Mouse (Mus musculus): Measurements from ENCODE around the gene Aspdh. TPM values are rescaled to one million over a fixed set of nuclear protein-coding genes. Genes with fewer than 3 reads are reported as not detected.

Aspdh gene
- polyA plus RNA-seq, 1 experiment from 2014 or later, result not detected

GRCm38 (mm10) chr7:44507491-44507890 is 42.3 kb downstream of the Aspdh start:
- in situ Hi-C loops (cut with MboI; ENCODE audit: low pct_unique_long_range_greater_than_20kb), result loop anchor here (5.0 kb wide), 1 partner anchor 45 kb away; the partner anchor contains the start of gene Nr1h2
- ATAC-seq (no peak), DNase-seq (ENCODE audit: low read depth, low spot score) (no peak)
- peaks cover 12% of the 10 kb centered on the region for H3K27me3 ChIP-seq
- POLR2A ChIA-PET, result no interaction called here
- no peak for TF ChIP-seq CTCF (IDR thresholded peaks at IDR 0.05)
- CTCF ChIA-PET, result interaction anchor here (0.8 kb wide), 1 partner anchor 15 kb away, joined by 3 read pairs; no protein-coding TSS in a partner anchor

Other genes with a start within 250 kb of the Aspdh start
- not detected for gene Klk1b5, start 249.4 kb upstream of the Aspdh start, polyA plus RNA-seq (2021)
- gene Klk1, start 240.0 kb upstream of the Aspdh start, polyA plus RNA-seq (2021), result not detected
- not detected for gene Gm36864, start 229.2 kb upstream of the Aspdh start, polyA plus RNA-seq (2021)
- 0.23 TPM for gene 1700028J19Rik, start 218.7 kb upstream of the Aspdh start, polyA plus RNA-seq (2021)
- gene 2410002F23Rik, start 218.7 kb upstream of the Aspdh start, polyA plus RNA-seq (2021), result 32.3 TPM
- gene Acp4, start 208.0 kb upstream of the Aspdh start, polyA plus RNA-seq (2021), result not detected
- not detected for gene Gm15517, start 203.9 kb upstream of the Aspdh start, polyA plus RNA-seq (2021)
- 0.68 TPM for gene Clec11a, start 158.5 kb upstream of the Aspdh start, polyA plus RNA-seq (2021)
- gene Shank1, start 155.1 kb upstream of the Aspdh start, polyA plus RNA-seq (2021), result 1.9 TPM
- 6.4 TPM for gene Syt3, start 81.3 kb upstream of the Aspdh start, polyA plus RNA-seq (2021)
- 0.98 TPM for gene 1700008O03Rik, start 79.6 kb upstream of the Aspdh start, polyA plus RNA-seq (2021)
- gene Lrrc4b, start 36.4 kb upstream of the Aspdh start, polyA plus RNA-seq (2021), result 0.03 TPM
- gene Josd2, start 2.6 kb downstream of the Aspdh start, polyA plus RNA-seq (2021), result 70.4 TPM
- gene Emc10, start 31.1 kb downstream of the Aspdh start, polyA plus RNA-seq (2021), result 249 TPM
- gene Fam71e1, start 31.2 kb downstream of the Aspdh start, polyA plus RNA-seq (2021), result 6.9 TPM
- 0.08 TPM for gene Mybpc2, start 59.3 kb downstream of the Aspdh start, polyA plus RNA-seq (2021)
- 0.14 TPM for gene Spib, start 66.7 kb downstream of the Aspdh start, polyA plus RNA-seq (2021)
- 30.9 TPM for gene Pold1, start 83.5 kb downstream of the Aspdh start, polyA plus RNA-seq (2021)
- 113 TPM for gene Nr1h2, start 88.6 kb downstream of the Aspdh start, polyA plus RNA-seq (2021)
- 2.7 TPM for gene Napsa, start 107.0 kb downstream of the Aspdh start, polyA plus RNA-seq (2021)
- 0.18 TPM for gene Kcnc3, start 125.3 kb downstream of the Aspdh start, polyA plus RNA-seq (2021)
- 0.31 TPM for gene Myh14, start 205.5 kb downstream of the Aspdh start, polyA plus RNA-seq (2021)
- not detected for gene Izumo2, start 243.4 kb downstream of the Aspdh start, polyA plus RNA-seq (2021)

All from Patski (cell line).